Mouse (Mus musculus) C2C12 (cell line): ENCODE measurements around the gene Rrbp1. TPM values are rescaled to one million over a fixed set of nuclear protein-coding genes. Genes with fewer than 3 reads are reported as not detected.

Experiments used
- H3K27me3 ChIP-seq: one replicate; pipeline ENCODE4 v1.6.1; 2011; ENCODE audit not compliant: control insufficient read depth, insufficient read depth, insufficient read length
- H3K36me3 ChIP-seq: one replicate; pipeline ENCODE4 v1.6.1; 2011; ENCODE audit not compliant: control insufficient read depth, insufficient read depth
- H3K4me3 ChIP-seq: one replicate; pipeline ENCODE4 v1.5.1; 2011; ENCODE audit warnings: mild to moderate bottlenecking, control low read depth; ENCODE audit not compliant: poor library complexity, insufficient read depth, severe bottlenecking
- H3K79me2 ChIP-seq: one replicate; pipeline ENCODE4 v1.6.1; 2011; ENCODE audit not compliant: control insufficient read depth, insufficient read depth
- H3K79me3 ChIP-seq: one replicate; pipeline ENCODE4 v1.6.1; 2011; ENCODE audit warnings: low read depth, control low read depth
- H3ac ChIP-seq: one replicate; pipeline ENCODE3; 2011; ENCODE audit warnings: low read depth; ENCODE audit not compliant: control insufficient read depth, insufficient read length
- CEBPB ChIP-seq: IDR thresholded peaks from one replicate; pipeline ENCODE4 v1.6.1; 2011; ENCODE audit warnings: low read depth, mild to moderate bottlenecking, control low read depth, moderate library complexity
- CTCF ChIP-seq: IDR thresholded peaks from one replicate; pipeline ENCODE4 v1.5.1; 2011; ENCODE audit not compliant: control insufficient read depth, insufficient read depth, insufficient read length
- FOSL1 ChIP-seq: IDR thresholded peaks from one replicate; pipeline ENCODE4 v1.8.0; 2011; ENCODE audit warnings: mild to moderate bottlenecking, low read length; ENCODE audit not compliant: poor library complexity, insufficient read depth, severe bottlenecking
- MAX ChIP-seq: IDR thresholded peaks from one replicate; pipeline ENCODE4 v1.6.1; 2011; ENCODE audit warnings: mild to moderate bottlenecking, control low read depth
- MYOD1 ChIP-seq: IDR thresholded peaks from one replicate; pipeline ENCODE4 v1.6.1; 2011; ENCODE audit warnings: low read depth; ENCODE audit not compliant: control insufficient read depth, insufficient read length
- MYOG ChIP-seq: IDR thresholded peaks from one replicate; pipeline ENCODE4 v1.6.1; 2011; ENCODE audit not compliant: control insufficient read depth, insufficient read length; ENCODE audit errors: extremely low read depth
- USF1 ChIP-seq: IDR thresholded peaks from one replicate; pipeline ENCODE4 v1.6.1; 2011; ENCODE audit warnings: low read depth, mild to moderate bottlenecking, control low read depth, moderate library complexity
- polyA plus RNA-seq: library from polyadenylated mRNA; unstranded; fragments of >200 nt; fragmentation: generic; extraction: Trizol; gene quantifications from one replicate; pipeline ENCODE4 v1.2.1, GENCODE M21; 2012; ENCODE audit warnings: missing spikeins

The Rrbp1 gene
- polyA plus RNA-seq, 1 experiment, result 121 TPM

DNA sequence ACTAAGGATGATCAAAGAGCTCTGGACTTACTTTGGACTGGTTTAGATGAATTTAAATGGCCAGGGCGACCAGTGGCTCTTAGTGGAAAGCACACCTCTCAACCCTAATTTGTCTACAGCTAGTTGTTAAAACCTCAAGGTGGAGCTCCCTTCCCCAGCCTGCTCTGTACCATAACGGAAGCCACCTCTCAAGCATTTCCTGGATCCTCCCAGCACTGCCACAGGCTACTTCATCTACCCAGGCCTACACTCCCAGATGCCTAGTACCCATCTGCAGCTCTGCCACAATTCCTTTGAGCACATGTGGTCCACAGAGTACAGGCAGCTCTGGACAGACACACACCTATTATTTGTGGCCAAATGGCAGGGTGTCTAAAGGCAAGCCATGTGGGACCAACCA is 27.6 kb downstream of the Rrbp1 start:
- peaks cover 61% of the 10 kb centered on the region for H3K36me3 ChIP-seq

DNA sequence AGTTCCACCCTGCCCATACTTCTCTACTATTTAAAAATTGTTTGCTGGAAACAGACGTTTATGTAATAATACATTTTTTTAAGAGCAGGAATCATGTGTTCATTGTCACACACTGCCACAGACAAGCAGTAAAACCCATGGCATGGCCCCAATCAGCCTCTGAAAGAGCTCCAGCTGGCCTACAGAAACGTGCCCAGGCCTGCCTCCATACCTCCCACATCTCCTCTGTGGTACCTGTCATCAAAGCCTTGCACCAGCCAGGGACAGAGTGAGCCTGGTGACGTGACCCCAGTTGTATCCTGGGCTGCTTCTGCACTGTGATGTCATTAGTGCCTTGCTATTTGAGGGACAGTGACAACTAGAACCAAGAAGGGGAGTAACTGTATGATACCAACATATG is 28.2 kb downstream of the Rrbp1 start:
- Histone ChIP-seq H3K79me3 (peaks cover 60% of the 10 kb centered on the region), H3ac (no peak overlapping the region), H3K36me3 (peaks cover 67% of the 10 kb centered on the region), H3K27me3 (no peaks in the 10 kb centered on the region), H3K4me3 (no peak overlapping the region), H3K79me2 (peaks cover 100% of the 10 kb centered on the region)
- TF ChIP-seq CEBPB, result no peak
- no peak for TF ChIP-seq MYOD1
- no peak for TF ChIP-seq CTCF
- no peak for TF ChIP-seq MAX
- no peak for TF ChIP-seq FOSL1
- no peak for TF ChIP-seq USF1
- no peak for TF ChIP-seq MYOG

More for the DNA sequence above, 27.6 kb downstream of the Rrbp1 start:
- no peaks in the 10 kb centered on the region for H3K27me3 ChIP-seq
- no peak overlapping the region for H3ac ChIP-seq
- H3K79me3 ChIP-seq, result peaks cover 58% of the 10 kb centered on the region
- TF ChIP-seq CTCF (no peak), MYOG (no peak), MYOD1 (no peak), FOSL1 (no peak), CEBPB (no peak), MAX (no peak), USF1 (no peak)
- peaks cover 99% of the 10 kb centered on the region for H3K79me2 ChIP-seq
- no peak overlapping the region for H3K4me3 ChIP-seq

DNA sequence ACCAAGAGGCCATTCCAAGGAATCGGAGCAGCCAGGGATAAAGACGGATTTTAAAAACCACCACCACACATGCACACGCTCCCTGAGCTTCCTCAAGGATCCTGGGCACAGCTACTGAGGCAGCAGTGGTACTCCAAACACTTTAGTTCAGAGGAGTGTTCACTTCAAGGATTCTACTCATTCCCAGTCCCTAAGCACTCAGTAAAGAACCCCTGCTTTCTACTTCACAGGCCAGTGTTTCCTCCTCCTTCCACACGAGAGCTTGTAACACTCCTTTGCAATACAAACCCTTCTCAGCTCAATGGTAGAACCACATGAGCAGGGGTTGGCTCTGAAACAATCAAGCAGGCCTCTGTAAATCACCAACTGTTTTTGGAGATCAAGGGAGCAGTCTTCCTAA is 28.9 kb downstream of the Rrbp1 start:
- Histone ChIP-seq H3ac (no peak overlapping the region), H3K36me3 (peaks cover 63% of the 10 kb centered on the region), H3K4me3 (no peak overlapping the region), H3K79me2 (peaks cover 100% of the 10 kb centered on the region), H3K27me3 (no peaks in the 10 kb centered on the region), H3K79me3 (peaks cover 61% of the 10 kb centered on the region)
- TF ChIP-seq CTCF (no peak), FOSL1 (no peak), CEBPB (no peak), MYOD1 (no peak), USF1 (no peak), MAX (no peak), MYOG (no peak)

DNA sequence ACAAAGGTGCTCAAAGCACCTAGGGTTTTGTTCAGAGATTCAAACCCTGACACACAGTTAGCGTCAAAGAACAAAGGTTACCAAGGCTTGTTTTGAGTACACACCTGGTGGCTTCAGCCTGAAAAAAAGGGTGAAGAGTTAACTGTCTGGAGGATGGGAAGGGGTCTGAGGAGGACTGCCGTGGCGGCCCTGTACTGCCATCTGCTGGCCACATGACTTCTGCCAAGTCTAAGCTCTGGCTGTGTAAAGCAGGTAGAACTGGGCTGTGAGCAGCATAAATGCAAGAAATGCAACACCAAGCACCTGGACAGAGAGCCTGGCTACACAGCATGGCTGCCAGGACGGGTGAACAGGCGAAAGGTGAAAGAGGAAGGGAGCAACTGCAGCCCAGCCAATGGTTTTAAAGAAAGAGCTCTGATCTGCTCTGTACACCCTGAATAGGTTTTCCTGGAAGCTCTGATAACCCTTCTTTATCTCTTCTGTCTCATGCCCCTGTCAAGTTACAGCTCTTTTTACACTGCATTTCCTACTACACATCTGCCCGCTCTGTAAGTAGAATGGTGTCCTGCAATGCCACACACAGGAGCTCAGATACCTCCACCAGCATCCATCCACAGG is 30.2 kb downstream of the Rrbp1 start:
- no peaks in the 10 kb centered on the region for H3K27me3 ChIP-seq
- no peak overlapping the region for H3ac ChIP-seq
- H3K79me3 ChIP-seq, result peaks cover 55% of the 10 kb centered on the region
- peaks cover 98% of the 10 kb centered on the region for H3K79me2 ChIP-seq
- no peak overlapping the region for H3K4me3 ChIP-seq
- TF ChIP-seq USF1, result no peak
- no peak for TF ChIP-seq MYOD1
- no peak for TF ChIP-seq CEBPB
- peak; percentile 63 for TF ChIP-seq CTCF
- TF ChIP-seq MAX, result no peak
- no peak for TF ChIP-seq MYOG
- TF ChIP-seq FOSL1, result no peak
- H3K36me3 ChIP-seq, result peaks cover 59% of the 10 kb centered on the region

DNA sequence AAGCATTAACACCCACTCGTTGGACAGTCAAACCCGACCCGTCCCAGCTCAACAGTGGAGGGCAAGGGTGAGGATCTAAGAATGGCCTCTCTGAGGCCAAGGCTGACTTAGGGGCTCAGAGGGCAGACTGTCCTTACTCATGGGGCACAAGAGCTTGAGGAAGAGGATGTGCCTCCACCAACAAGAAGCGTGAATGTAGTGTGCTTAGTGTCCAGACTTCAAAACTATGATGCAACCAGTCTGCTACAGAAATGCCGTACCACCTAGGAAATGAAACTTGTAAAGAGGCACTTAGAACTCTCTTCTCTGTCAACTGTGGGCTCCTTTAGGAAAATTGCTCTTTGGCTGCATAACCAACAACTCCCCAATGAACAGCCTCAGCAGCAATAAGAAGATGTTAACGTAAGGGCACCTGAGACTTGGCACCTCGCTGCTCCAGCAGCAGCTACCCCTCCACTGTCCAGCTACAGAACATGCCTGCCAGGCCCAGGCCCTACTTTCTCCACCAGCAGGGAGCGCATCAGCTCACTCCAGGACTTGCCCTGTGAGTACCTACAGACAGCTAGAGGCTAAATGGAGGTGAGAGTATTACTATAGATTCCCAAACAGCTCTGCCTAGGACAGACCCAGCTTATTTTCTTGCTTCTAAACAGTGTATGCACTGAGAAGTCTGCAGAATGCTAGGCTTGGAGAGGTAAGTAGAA is 32.5 kb downstream of the Rrbp1 start:
- Histone ChIP-seq H3ac (no peak overlapping the region), H3K27me3 (no peaks in the 10 kb centered on the region), H3K4me3 (no peak overlapping the region), H3K79me2 (peaks cover 98% of the 10 kb centered on the region), H3K36me3 (peaks cover 53% of the 10 kb centered on the region), H3K79me3 (peaks cover 43% of the 10 kb centered on the region)
- no peak for TF ChIP-seq CTCF
- TF ChIP-seq USF1, result no peak
- TF ChIP-seq MYOD1, result no peak
- no peak for TF ChIP-seq MAX
- no peak for TF ChIP-seq CEBPB
- TF ChIP-seq MYOG, result no peak
- no peak for TF ChIP-seq FOSL1

DNA sequence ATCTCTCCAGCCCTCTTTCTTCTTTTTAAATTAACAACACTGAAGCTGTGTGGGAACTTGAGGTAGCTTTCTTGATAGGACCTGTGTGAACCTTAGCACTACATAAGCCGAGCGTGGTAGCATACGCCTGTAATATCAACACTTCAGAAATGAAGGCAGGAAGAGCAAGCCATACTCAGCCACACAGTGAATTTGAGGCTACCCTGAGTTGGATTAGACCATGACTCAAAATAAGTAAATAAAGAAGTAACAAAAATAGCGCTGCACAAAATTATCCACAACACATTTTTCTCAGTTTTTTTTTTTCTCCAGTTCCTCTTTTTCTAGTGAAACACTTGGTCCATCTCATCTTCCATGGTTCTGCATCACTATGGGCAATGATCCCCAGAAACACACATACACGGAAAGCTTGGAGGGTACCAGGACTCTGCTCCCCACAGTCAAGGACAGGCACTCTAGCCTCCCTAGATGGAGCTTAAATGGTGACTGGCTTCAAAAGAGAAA is 35.9 kb downstream of the Rrbp1 start:
- TF ChIP-seq MYOD1 (no peak), CEBPB (no peak), USF1 (no peak), MAX (no peak)
- peaks cover 65% of the 10 kb centered on the region for H3K79me2 ChIP-seq
- no peaks in the 10 kb centered on the region for H3K27me3 ChIP-seq
- peaks cover 22% of the 10 kb centered on the region for H3K79me3 ChIP-seq
- no peak overlapping the region for H3ac ChIP-seq
- H3K4me3 ChIP-seq, result no peak overlapping the region
- H3K36me3 ChIP-seq, result peaks cover 72% of the 10 kb centered on the region
